Mouse (Mus musculus): ENCODE results near the gene Csnk1e.

Csnk1e gene

GRCm38 (mm10) chr15:79455106-79455810 lies at the start of gene Csnk1e:
Gene Csnk1e (minus strand): TSS chr15:79455566.
- CTCF ChIA-PET: interaction anchor here (0.6 kb wide), 1 partner anchor 13 kb away, joined by 4 read pairs; no protein-coding TSS in a partner anchor

DNA sequence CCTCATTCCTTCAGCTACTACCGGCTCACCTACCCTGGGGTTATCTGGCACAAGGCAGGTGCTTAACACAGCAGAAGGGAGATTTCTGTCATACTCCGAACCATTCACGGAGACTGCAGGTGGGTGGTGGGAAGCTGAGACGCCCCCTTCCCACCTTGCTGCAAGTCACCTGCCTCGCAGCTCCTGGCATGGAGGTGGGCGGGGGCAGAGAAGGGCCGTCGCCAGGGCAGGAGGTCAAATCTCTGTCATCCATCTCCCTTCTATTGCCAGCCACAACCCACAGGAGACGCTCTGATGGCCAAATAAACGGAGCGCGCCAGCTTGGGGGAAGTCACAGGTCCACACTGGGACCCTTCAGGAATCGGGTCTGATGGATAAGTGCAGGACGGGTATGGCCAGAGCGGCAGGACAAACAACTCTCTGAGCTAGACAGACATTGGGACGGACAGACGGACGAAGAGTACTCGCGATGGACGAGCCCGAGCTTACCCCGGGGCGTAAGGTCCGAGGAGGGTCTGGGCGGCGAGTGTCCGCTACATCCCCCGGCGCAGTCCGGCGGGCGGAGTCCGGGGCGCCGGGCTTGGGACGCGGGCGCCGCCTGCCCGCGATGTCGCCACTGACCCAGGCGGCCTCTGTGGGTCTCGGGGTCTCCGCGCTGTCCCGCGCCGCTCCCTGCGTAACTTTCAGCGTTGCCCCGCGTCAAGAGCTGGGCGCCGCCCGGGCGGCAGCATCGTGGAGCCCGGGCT lies 49.5 kb upstream of the Csnk1e start, which contains the start of gene Kcnj4:
Gene Kcnj4, minus strand, starts transcription at position 535 of the 746 bp plus-strand sequence.
- CTCF ChIA-PET: no interaction called here

DNA sequence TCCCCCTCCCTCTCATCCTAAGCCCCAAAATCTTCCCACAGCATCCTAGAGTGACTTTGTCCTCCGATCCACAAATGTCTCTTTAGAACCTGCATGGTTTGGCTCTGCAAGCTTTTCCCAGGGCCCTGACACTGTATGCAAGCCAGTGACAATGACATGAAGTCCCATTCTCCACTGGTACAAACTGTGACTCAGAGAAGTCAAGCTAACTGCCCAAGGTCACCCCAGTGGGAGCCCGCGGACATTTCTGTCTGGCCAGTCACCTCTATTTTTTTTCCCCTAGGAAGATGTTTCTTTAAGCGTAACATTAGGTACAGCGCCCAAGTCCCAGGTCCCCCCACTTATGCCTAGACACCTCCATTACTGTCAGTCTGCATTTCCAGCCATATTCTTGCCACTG lies 48.1 kb upstream of the Csnk1e start:
- CTCF ChIA-PET: interaction anchor here (0.7 kb wide), 1 partner anchor 100 kb away, joined by 3 read pairs; no protein-coding TSS in a partner anchor

GRCm38 (mm10) chr15:79502891-79503341 lies 47.5 kb upstream of the Csnk1e start:
- CTCF ChIA-PET: interaction anchor here (0.7 kb wide), 1 partner anchor 99 kb away, joined by 3 read pairs; no protein-coding TSS in a partner anchor

- CTCF ChIA-PET: no interaction called here
Observed at GRCm38 (mm10) chr15:79500110-79500509, 44.7 kb upstream of the Csnk1e start.

DNA sequence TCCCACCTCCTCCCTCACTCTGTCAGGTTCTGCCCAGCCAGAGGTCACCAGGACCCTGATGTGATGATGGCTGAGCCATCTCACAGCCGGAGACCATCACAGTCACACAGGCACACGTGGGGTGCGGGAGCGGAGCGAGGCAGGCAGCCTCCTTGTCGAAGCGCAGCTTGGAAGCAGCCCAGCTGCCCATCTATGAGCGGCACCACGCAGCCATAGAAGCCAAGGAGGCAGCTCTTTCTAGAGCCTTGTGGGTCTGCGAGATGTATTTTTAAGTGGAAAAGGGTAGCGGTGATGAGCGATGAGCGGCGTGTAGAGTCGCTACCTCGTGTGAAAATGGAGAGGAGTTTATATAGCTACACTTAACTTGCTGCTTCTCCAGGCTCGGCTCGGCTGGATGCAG lies 38.2 kb upstream of the Csnk1e start:
- CTCF ChIA-PET: no interaction called here

- CTCF ChIA-PET: no interaction called here
Observed at GRCm38 (mm10) chr15:79489463-79489862, 34.1 kb upstream of the Csnk1e start.

DNA sequence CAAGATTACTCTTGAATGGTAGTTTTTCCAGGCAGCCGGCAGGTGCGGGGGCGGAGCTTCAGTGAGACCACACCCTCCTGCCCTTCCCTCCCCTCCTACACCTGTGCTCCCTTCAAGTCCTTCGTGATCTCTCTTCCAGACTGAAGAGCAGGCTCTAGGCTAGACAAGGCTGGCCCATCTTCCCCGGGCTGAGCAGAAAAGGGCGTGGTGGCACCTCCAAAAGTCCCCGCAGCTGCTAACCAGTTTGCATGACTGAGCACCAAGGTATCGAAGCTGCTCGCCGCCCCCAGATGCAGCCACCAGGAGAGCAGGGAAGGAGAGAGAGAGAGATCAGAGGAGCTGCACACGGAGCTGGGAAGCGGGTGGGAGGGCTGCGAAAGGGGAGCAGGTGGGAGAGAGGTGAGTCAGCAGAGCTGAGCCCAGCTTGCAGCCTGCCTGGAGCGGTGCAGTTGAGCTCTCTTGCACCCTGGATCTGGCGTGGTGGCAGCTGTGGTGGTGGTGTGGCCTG lies 25.9 kb upstream of the Csnk1e start:
- CTCF ChIA-PET: no interaction called here

- CTCF ChIA-PET: no interaction called here
Observed at GRCm38 (mm10) chr15:79477227-79477626, 21.9 kb upstream of the Csnk1e start.

DNA sequence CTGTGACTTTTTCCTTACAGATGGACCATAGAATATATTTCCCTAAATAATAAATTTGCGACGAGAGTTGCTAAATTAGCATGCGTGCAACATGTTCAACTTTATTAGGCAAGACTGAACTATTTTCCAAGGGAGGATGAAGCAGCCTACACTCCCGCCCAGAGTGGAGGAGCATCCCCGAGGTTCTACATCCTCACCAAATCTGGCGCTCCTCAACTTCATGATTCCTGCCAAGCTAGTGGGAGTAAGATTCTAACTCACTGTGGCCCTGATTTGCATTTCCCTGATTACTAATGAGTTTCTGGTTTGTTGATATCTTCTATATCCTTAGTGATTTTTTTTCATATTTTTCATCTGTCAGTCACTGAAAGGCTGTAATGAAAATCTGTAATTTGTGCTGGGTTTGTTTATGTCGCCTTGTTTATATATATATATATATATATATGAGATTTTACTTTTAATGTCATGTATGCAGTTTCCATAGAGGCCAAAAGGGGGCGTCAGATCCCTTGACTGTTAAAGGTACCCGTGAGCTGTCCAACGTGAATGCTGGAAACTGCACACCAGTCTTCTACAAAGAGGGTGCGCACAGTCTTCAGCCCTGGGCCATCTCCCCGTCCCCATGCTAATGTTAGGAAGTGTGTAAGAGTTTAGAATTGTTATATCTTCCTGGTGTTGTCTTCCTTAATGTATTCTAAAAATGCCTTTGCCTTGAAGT lies 18.4 kb upstream of the Csnk1e start:
- CTCF ChIA-PET: interaction anchor here (0.7 kb wide), 1 partner anchor 403 kb away, joined by 3 read pairs; no protein-coding TSS in a partner anchor

DNA sequence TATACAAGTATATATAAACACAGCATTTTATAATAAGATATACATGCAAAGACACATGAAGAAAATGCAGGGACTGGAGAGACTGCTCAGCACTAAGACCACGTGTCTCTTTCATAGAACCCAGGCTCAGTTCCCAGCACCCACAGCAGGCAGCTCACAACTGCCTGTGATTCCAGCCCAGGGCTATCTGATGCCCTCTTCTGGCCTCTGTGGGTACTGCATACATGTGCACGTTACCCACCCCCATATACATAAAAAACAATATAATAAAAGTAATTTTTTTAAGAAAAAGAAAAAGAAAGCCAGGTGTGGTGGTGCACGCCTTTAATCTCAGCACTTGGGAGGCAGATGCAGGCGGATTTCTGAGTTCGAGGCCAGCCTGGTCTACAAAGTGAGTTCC lies 17.7 kb upstream of the Csnk1e start:
- CTCF ChIA-PET: interaction anchor here (0.6 kb wide), 1 partner anchor 71 kb away, joined by 6 read pairs; no protein-coding TSS in a partner anchor

DNA sequence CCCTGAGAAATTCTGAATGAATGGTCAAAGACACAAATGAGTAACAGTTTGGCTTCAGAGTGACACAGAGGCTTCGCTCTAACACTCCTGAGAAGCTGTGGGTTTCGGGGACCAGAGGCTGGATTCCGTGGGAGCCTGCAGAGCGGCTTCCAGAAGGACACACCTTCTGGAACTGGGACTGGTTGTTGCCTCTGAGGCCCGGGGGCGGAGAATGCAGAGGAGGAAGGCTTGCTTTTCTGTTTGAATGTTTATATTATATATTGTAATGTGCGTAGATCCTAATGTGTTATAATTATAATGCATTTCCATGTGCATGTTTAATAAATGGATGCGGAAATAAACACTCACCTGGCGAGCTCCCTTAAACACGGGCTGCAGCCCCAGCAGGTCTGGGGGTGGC lies 15.7 kb upstream of the Csnk1e start:
- CTCF ChIA-PET: interaction anchor here (1.1 kb wide), 1 partner anchor 9 kb away, joined by 3 read pairs; no protein-coding TSS in a partner anchor

DNA sequence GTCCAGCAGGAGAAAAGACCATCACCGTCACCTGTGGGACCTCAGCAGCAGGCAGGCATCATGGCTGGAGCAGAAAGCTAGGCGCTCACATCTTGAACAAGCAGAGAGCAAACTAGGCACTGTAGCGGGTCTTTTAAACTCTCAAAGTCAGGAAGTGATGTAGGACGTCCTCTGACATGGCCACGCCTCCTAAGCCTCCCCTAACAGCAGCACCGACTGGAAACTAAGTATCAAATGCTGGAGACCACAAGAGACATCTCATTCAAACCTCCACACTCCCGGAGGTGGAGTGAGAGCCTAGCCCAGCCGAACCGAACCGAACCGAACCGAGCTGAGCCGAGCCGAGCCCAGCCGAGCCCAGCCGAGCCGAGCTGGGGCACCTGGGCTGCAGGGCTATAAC lies 15.2 kb upstream of the Csnk1e start:
- CTCF ChIA-PET: interaction anchor here (1.1 kb wide), 1 partner anchor 10 kb away, joined by 3 read pairs; no protein-coding TSS in a partner anchor

- CTCF ChIA-PET: no interaction called here
Observed at GRCm38 (mm10) chr15:79469577-79469976, 14.2 kb upstream of the Csnk1e start.

GRCm38 (mm10) chr15:79466601-79467286 lies 11.4 kb upstream of the Csnk1e start:
- CTCF ChIA-PET: interaction anchor here (0.6 to 1.0 kb wide), 4 partner anchors 21 to 239 kb away, joined by 3 to 6 read pairs (median 4); no protein-coding TSS in a partner anchor

GRCm38 (mm10) chr15:79456546-79456945 lies 1.2 kb upstream of the Csnk1e start:
- CTCF ChIA-PET: interaction anchor here (1.1 kb wide), 1 partner anchor 10 kb away, joined by 15 read pairs; no protein-coding TSS in a partner anchor

DNA sequence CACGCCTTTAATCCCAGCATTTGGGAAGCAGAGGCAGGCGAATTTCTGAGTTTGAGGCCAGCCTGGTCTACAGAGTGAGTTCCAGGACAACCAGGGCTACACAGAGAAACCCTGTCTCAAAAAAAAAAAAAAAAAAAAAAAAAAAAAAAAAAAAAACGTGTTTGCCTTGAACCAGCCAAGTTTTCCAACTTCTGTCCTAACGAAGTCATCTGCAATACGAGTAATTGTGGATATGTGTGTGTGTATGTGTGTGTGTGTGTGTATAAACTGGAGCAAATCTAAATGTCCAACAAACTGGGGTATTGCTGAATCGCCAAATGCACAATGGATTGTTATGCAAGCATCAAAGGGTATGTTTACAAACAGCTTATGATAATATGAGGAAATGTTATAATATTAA lies 738 bp upstream of the Csnk1e start:
- CTCF ChIA-PET: interaction anchor here (0.6 kb wide), 2 partner anchors 14 to 184 kb away, joined by 4 to 12 read pairs; no protein-coding TSS in a partner anchor

DNA sequence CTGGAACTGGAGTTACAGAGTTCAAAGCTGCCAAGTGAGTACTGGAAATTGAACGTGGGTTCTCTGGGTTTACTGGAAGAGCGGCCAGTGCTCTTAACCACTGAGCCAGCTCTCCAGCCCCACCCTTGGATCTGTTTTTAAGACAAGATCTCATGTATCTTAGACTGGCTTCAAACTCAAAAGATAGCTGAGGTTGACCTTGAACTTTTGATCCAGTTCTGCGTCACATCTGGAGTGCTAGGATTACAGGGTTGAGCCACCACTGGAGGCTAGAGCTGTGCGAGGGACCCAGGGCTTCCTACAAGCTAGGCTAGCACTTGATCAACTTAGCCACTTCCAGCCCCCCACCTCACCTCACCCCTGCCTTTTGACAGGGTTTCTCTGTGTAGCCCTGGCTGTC lies 1.5 kb downstream of the Csnk1e start:
- CTCF ChIA-PET: interaction anchor here (0.6 kb wide), 1 partner anchor 1017 kb away, joined by 3 read pairs; no protein-coding TSS in a partner anchor

GRCm38 (mm10) chr15:79448041-79448440 lies 7.3 kb downstream of the Csnk1e start:
- CTCF ChIA-PET: no interaction called here

DNA sequence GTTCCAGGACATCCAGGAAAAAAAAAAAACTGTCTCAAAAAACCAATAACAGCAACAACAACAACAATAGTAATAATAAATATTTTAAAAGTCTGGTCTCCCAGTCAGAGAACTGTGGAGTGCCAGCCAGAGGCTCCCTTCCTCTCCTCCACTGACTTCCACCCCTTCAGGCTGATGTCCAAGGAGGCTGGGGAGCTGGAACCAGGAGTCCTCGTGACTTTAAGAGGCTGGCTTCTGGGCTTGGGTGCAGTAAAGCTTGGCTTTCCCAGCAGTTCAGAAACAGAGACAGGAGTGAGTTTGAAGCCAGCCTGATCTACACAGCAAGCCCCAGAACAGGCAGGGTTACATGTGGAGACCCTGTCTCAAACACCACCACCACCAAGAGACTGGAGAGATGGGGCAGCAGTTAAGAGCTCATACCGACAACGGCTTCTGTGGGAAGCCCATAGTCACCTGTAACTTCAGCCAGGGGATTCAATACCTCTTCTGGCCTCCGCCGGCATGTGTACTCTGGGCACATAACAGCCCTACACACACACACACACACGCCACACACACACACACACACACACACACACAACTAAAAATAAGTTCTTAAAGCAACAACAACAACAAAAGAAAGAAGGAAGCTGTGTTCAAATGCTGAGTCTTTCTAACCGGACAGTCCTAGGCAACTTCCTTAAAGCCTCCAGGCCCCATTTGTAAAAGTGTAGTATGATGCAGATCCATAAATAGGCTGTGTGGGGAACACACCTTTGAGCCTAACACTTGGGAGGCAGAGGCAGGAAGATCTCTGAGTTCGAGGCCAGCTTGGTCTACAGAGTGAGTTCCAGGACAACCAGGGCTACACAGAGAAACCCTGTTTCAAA lies 9.3 kb downstream of the Csnk1e start:
- CTCF ChIA-PET: interaction anchor here (0.8 kb wide), 2 partner anchors 11 to 21 kb away, joined by 3 to 15 read pairs; no protein-coding TSS in a partner anchor

All from spleen, embryonic (tissue).